Mouse (Mus musculus): ENCODE measurements around the gene Kcnc3. TPM values are rescaled to one million over a fixed set of nuclear protein-coding genes. Genes with fewer than 3 reads are reported as not detected.
A peak's percentile ranks its signal among the peaks of the same experiment; 100 is the strongest.

Kcnc3 gene
- total RNA-seq (2014; rRNA removed): 0.37 and 1.2 TPM in 2 replicates
- polyA plus RNA-seq (2012; rRNA removed): 4.6 and 5.3 TPM in 2 replicates

- Histone ChIP-seq H3K27ac (replicated peaks; ENCODE audit: insufficient read depth, low read depth, low read length) (peak within 1 kb of the TSS; percentile 11; the same call in 1 of the 2 replicates), H3K4me1 (ENCODE audit: control insufficient read depth, insufficient read depth, low read length) (peaks cover 3% of the 10 kb centered on the region; the same call in 1 of the 2 replicates), H3K36me3 (ENCODE audit: control insufficient read depth, insufficient read depth, low read length) (no peaks in the 10 kb centered on the region), H3K79me2 (ENCODE audit: control insufficient read depth, insufficient read depth, low read length) (no peaks in the 10 kb centered on the region), H3K9ac (ENCODE audit: low read depth, low read length) (peak within 1 kb of the TSS; percentile 82), H3K4me3 (ENCODE audit: insufficient read depth, low read depth, low read length) (peak within 1 kb of the TSS; percentile 45; the same call in 1 of the 2 replicates), H3K27me3 (ENCODE audit: control insufficient read depth, insufficient read depth, low read length) (peaks cover 6% of the 10 kb centered on the region; the same call in 1 of the 2 replicates)
- peak; percentile 92 for DNase-seq (ENCODE audit: extremely low read depth, low read depth, low spot score)
- TF ChIP-seq POLR2A (IDR thresholded peaks at IDR 0.05; ENCODE audit: extremely low read depth, insufficient read depth, low read length) (peak; percentile 87), CTCF (IDR thresholded peaks at IDR 0.05; ENCODE audit: low read depth, low read length) (no peak)
- under 1% methylated on average over 77 of the region's 80 CpGs for WGBS
These were observed at the start of gene Kcnc3 for GRCm38 (mm10) chr7:44590402-44591347. TSS of gene Kcnc3 (plus strand) at chr7:44590664.

- DNase-seq (ENCODE audit: extremely low read depth, low read depth, low spot score): no peak
- Histone ChIP-seq H3K27me3 (ENCODE audit: control insufficient read depth, insufficient read depth, low read length) (no peaks in the 10 kb centered on the region), H3K4me3 (ENCODE audit: insufficient read depth, low read depth, low read length) (no peak overlapping the region), H3K27ac (replicated peaks; ENCODE audit: insufficient read depth, low read depth, low read length) (no peak overlapping the region), H3K9ac (ENCODE audit: low read depth, low read length) (no peak overlapping the region), H3K79me2 (ENCODE audit: control insufficient read depth, insufficient read depth, low read length) (no peaks in the 10 kb centered on the region), H3K36me3 (ENCODE audit: control insufficient read depth, insufficient read depth, low read length) (no peaks in the 10 kb centered on the region), H3K4me1 (ENCODE audit: control insufficient read depth, insufficient read depth, low read length) (no peaks in the 10 kb centered on the region)
- TF ChIP-seq POLR2A (IDR thresholded peaks at IDR 0.05; ENCODE audit: extremely low read depth, insufficient read depth, low read length) (no peak), CTCF (IDR thresholded peaks at IDR 0.05; ENCODE audit: low read depth, low read length) (no peak)
- 92% methylated on average over 11 of the region's 11 CpGs for WGBS
These were observed 47.9 kb upstream of the Kcnc3 start for GRCm38 (mm10) chr7:44542555-44542954.

GRCm38 (mm10) chr7:44543071-44543470 is 47.4 kb upstream of the Kcnc3 start:
- Histone ChIP-seq H3K27ac (replicated peaks; ENCODE audit: insufficient read depth, low read depth, low read length) (no peak overlapping the region), H3K27me3 (ENCODE audit: control insufficient read depth, insufficient read depth, low read length) (no peaks in the 10 kb centered on the region), H3K36me3 (ENCODE audit: control insufficient read depth, insufficient read depth, low read length) (no peaks in the 10 kb centered on the region), H3K4me1 (ENCODE audit: control insufficient read depth, insufficient read depth, low read length) (no peaks in the 10 kb centered on the region), H3K4me3 (ENCODE audit: insufficient read depth, low read depth, low read length) (no peak overlapping the region), H3K9ac (ENCODE audit: low read depth, low read length) (no peak overlapping the region), H3K79me2 (ENCODE audit: control insufficient read depth, insufficient read depth, low read length) (no peaks in the 10 kb centered on the region)
- 93% methylated on average over 12 of the region's 12 CpGs for WGBS
- DNase-seq (ENCODE audit: extremely low read depth, low read depth, low spot score): no peak
- TF ChIP-seq CTCF (IDR thresholded peaks at IDR 0.05; ENCODE audit: low read depth, low read length) (no peak), POLR2A (IDR thresholded peaks at IDR 0.05; ENCODE audit: extremely low read depth, insufficient read depth, low read length) (no peak)

- H3K27me3 ChIP-seq (ENCODE audit: control insufficient read depth, insufficient read depth, low read length): no peaks in the 10 kb centered on the region
- no peak overlapping the region for H3K9ac ChIP-seq (ENCODE audit: low read depth, low read length)
- peaks cover 9% of the 10 kb centered on the region; the same call in 1 of the 2 replicates for H3K36me3 ChIP-seq (ENCODE audit: control insufficient read depth, insufficient read depth, low read length)
- no peaks in the 10 kb centered on the region for H3K4me1 ChIP-seq (ENCODE audit: control insufficient read depth, insufficient read depth, low read length)
- WGBS: 98% methylated on average over 3 of the region's 3 CpGs
- TF ChIP-seq POLR2A (IDR thresholded peaks at IDR 0.05; ENCODE audit: extremely low read depth, insufficient read depth, low read length) (no peak), CTCF (IDR thresholded peaks at IDR 0.05; ENCODE audit: low read depth, low read length) (no peak)
- no peak for DNase-seq (ENCODE audit: extremely low read depth, low read depth, low spot score)
- H3K4me3 ChIP-seq (ENCODE audit: insufficient read depth, low read depth, low read length): no peak overlapping the region
- H3K27ac ChIP-seq (replicated peaks; ENCODE audit: insufficient read depth, low read depth, low read length): no peak overlapping the region
- H3K79me2 ChIP-seq (ENCODE audit: control insufficient read depth, insufficient read depth, low read length): no peaks in the 10 kb centered on the region
These were observed 44.2 kb upstream of the Kcnc3 start for GRCm38 (mm10) chr7:44546274-44546673.

GRCm38 (mm10) chr7:44547041-44547440 is 43.4 kb upstream of the Kcnc3 start:
- no peaks in the 10 kb centered on the region for H3K27me3 ChIP-seq (ENCODE audit: control insufficient read depth, insufficient read depth, low read length)
- peaks cover 16% of the 10 kb centered on the region; the same call in 1 of the 2 replicates for H3K36me3 ChIP-seq (ENCODE audit: control insufficient read depth, insufficient read depth, low read length)
- no peak overlapping the region for H3K27ac ChIP-seq (replicated peaks; ENCODE audit: insufficient read depth, low read depth, low read length)
- no peak for TF ChIP-seq CTCF (IDR thresholded peaks at IDR 0.05; ENCODE audit: low read depth, low read length)
- TF ChIP-seq POLR2A (IDR thresholded peaks at IDR 0.05; ENCODE audit: extremely low read depth, insufficient read depth, low read length): no peak
- WGBS: 89% methylated on average over 13 of the region's 13 CpGs
- H3K79me2 ChIP-seq (ENCODE audit: control insufficient read depth, insufficient read depth, low read length): no peaks in the 10 kb centered on the region
- H3K4me3 ChIP-seq (ENCODE audit: insufficient read depth, low read depth, low read length): no peak overlapping the region
- H3K9ac ChIP-seq (ENCODE audit: low read depth, low read length): no peak overlapping the region
- no peak for DNase-seq (ENCODE audit: extremely low read depth, low read depth, low spot score)
- H3K4me1 ChIP-seq (ENCODE audit: control insufficient read depth, insufficient read depth, low read length): no peaks in the 10 kb centered on the region
